Mouse (Mus musculus): ENCODE results near the gene Ccnyl1.

The Ccnyl1 gene

DNA sequence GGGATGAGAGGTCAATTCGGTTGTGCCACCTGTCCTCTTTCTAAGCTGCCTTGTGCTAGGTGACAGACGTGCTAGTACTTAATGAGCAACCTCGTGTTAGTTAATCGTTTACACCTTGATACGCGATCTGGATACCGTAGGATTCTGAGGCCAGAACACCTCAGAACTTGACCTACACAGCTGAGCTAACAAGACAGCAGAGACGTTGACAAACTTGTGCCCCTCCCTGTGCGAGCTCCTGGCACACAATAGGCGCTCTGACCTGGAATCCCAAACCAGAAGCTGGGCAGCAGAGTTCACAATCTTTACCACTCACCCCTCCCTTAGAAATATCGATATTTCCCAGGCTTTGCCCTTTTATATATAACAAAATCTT, 47.9 kb downstream of the Ccnyl1 start:
- no peak for DNase-seq (ENCODE audit: low read depth)

DNA sequence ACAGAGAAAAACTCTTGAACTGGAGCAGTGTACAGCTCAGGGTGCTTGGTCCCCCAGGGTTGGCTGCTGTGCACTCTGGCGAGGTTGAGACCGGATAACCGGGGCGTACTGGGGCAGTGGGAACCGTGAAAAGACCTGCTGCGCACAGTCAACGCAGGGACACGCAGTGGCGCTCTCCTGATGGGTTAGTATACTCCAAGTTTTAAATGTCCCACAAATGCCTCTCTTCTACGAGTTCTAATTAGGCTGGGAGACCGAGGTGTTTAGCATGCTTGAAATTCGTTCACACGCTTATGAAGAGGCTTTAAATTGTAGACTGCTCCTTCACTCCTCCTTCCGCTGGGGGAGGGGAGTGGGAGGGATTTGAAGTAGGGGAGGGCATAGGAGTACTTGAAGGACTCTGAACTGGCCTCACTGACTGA, 48.4 kb downstream of the Ccnyl1 start:
- DNase-seq (ENCODE audit: low read depth): peak; percentile 70

DNA sequence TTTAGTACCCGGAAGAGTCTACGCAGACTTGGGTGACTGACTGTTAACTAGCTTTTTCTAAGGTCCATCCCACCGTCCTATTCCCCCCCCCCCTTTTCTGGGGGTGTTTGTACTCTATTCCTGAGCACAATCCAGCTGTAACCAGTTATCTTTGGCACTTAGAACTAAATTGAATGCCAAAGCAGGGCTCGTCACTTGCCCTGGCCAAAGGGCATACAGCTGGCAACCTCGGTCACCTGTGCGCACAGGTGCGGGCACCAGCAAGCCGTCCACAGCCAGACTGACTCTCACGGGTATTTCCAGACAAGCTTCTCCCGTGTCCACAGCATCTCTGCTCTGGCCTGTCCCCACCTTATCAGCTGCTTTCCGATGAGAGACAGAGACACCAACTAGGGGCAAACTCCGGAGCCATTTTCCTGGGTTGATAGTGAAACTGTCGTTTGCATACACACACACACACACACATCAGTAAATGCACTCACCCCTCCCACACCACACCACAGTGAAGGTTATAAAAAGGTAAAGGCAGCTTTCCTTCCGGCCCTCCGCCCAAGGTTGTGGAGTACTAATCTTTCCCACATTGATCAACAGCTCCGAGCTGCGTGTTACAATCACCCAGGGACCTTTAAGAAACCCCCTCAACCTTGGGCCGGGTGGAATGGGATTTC, 52.6 kb downstream of the Ccnyl1 start:
- no peak for DNase-seq (ENCODE audit: low read depth)

DNA sequence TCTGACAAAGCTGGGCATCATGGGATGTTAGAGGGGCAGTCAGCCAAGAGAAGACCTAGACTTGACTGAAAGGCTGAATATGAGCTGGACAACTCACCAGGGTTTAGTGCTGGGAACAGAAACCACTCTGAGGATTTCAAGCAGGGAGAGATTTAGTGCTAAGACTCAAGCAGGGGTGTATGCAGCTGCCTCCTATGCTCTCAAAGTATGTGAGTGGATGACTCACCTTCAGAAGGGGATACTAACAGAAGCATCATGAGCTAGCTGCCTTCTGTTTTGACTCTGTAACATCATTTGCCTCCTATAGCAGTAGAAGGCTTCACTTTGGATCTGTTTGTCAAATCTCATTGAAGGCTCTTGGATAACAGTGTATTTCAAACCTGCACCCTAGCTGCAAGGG, 54.4 kb downstream of the Ccnyl1 start:
- DNase-seq (ENCODE audit: low read depth): no peak

DNA sequence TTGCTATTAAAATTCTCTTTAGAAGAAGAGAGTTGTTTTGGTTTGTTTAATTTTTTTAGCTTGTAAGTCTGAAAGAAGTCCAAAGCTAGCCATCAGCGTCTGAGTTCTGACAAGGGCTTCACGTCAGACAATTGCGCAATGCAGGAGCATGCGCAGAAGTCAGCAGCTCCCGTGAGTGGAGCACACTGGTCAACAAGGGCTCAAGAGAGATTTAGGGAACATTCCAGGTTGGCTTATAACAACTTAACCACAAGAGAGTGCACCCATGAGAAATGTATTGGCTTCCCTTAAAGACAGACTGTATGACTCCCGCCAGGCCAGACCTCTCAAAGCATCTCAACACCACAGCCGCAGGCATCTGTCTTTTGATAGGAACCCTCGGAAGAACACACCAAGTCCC, 62.9 kb downstream of the Ccnyl1 start:
- DNase-seq (ENCODE audit: low read depth): no peak

DNA sequence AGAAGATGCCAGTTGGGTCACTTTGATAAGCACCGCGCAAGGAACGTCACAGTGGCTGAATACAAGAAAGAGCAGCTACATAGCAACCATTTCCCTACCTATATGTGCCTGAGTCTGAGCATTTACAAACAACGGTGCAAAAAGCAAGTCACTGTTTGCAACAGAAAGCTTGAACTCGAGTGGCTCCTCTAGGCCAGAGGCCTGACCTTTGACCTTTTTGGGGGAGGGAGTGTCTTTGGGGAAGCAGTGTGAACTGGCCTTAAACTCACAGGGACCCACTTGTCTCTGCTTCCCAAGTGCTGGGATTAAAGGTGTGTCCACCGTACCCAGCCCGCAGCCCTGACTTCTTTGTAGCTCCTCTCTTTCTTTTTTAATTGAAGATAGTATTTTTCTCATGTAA, 63.4 kb downstream of the Ccnyl1 start:
- DNase-seq (ENCODE audit: low read depth): no peak

DNA sequence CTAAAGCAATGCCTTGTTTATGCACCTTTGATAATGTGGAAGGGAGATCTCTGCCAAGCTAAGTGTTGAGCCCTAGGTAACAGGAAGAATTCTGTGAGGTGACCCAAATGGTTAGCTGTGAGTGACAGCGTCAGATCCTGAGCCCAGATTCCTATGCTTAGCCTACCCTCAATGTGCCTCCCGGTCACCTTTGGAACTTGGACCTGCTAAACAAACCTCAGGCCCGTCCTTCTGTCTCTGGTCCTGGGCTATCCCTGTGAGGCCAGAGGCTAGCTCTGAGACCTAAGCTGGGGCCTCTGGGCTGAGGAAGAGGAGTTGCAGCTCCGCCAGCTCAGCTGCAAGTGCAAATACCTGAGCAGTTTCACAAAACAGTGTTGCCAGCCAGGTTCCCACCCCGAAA, 64.4 kb downstream of the Ccnyl1 start:
- no peak for DNase-seq (ENCODE audit: low read depth)

DNA sequence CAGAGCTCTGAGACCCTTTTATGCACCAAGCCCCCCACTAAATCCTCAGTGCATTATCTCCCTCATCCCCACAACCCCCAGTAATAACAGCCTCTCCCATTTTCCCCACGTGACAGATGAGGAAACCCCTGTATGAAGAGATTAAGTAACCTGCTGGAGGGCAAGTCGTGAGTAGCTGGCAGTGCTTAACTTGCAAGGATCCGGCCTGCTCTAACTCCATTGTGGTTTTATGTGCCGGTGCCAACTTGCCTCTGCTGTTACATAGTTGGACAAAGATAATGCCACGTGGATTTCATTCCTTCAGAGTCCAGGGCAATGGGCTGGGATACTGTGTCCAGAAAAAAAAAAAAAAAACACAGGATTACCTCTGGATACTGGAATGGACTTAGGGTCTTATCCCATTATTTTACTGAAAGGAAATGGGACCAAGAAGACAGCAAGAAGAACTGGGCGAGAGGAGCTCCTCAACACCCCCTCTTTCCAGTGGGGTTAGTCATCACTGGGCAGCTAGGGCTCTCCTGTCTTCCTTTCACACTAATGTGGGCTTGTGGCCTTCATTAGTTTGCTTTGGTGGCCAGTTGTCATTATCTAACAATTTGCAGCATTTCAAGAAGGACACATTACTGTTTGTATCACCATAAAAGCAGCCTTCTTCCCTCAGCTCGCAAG, 65.8 kb downstream of the Ccnyl1 start:
- DNase-seq (ENCODE audit: low read depth): no peak

DNA sequence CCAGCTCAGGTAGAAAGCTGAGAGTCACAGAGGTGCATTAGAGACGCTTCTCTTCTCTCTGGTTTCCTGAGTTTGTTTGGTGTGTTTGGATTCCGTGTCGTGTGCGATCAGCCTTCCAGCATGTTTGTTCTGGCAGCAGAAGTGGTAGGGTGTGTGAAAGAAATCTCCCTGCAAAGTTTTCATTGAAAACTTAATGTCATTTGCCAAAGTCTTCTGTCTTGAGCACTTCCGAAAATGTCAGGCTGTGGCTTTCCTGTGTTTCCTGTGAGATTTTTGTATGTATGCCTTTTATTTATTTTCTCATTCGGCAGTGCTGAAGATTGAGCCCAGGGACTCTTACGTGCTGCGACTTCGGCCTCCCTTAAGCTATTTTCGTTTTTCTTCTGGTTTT, 66.4 kb downstream of the Ccnyl1 start:
- DNase-seq (ENCODE audit: low read depth): peak; percentile 10

DNA sequence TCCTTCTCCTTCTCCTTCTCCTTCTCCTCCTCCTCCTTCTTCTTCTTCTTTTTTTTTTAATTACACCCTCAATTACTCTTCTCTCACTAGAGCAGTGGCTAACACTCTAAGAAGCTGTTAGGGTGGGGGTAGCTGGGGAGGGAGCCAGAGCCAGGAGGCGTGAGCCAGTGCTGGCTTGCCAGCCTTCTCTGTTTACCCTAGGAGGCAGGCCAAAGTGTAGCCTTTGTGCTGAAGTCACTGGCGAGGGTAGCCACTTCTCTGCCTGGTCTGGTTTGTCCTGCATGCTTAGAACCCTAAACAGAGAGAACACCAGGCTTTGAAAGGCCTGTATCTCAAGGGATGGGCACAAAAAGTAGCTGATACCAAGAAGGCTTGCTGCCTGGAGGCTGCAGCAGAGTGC, 67.0 kb downstream of the Ccnyl1 start:
- DNase-seq (ENCODE audit: low read depth): no peak

DNA sequence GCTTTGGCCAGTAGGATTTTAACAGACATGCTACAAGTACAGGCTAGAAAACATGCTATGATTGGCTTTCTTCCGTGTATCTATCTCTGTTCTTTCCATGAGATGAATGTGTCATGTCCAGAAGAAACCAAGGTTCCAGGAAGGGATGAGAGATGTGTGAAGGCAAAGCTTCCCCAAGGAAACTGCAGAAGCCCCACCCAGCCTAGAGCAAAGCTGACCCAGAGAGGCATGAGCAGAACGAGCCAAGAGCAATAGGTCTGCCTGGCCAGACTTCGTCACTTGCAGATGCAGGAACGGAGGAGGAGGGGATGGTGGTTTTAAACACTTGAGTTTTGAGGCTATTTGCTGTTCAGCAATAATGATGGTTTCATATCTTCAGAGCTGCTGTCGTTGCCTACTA, 67.5 kb downstream of the Ccnyl1 start:
- DNase-seq (ENCODE audit: low read depth): no peak

DNA sequence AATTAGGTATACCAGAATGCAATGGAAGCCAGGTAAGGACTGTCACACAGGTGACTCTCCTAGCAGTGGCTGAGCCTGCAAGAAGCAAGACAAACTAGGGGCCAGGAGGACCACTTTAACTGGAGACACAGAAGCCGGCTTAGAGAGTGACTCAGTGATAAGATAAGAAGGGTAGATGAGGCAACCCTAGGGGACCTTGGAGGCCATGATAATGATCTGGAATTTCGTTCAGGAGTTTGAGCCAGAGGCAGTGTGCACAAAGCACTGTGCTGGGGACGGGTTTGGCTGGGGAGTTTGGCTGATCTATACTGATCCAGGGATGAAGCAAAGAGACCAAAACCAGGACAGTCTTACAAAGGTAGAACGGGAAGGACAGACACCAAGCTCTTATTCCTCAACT, 71.4 kb downstream of the Ccnyl1 start:
- DNase-seq (ENCODE audit: low read depth): no peak

DNA sequence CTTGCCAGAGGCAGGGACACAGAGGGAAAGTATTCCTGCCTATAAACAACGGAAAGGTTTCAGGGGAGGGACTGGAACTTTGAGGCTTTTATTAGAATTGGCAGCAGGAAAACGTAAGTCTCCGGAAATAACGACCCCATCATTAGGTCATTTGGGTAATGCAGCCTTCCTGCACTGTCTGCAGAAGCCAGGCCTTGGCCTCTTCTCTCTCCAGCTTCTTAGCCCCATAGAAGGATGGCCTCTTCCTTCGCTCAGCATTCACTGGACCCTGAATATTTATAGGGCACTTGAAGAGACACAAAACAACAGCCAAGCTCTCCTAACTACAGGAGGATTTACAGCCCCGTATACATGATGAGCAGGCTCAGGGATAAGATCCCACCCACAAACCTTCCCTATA, 79.9 kb downstream of the Ccnyl1 start:
- no peak for DNase-seq (ENCODE audit: low read depth)

DNA sequence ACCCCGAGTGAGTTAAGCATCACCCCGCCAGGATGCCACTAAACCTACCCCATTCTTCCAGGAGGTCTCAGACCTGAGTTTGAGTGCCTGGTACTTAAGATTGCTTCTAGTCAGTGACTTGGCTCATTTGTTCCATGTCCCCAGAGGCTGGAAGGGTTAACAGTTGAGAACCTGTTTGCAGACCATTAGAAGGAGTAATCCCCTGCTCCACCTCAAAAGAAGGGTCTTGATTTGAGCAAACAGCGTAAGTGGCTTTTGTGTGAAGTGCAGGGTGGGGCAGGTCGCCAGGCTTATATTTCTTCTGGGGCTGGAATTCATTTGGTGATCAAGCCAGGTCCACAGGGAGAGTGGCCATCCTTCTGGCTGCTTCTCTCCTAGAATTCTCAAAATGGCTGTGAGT, 83.0 kb downstream of the Ccnyl1 start:
- DNase-seq (ENCODE audit: low read depth): no peak
